Mouse (Mus musculus): ENCODE measurements around the gene Plpp3. TPM values are rescaled to one million over a fixed set of nuclear protein-coding genes. Genes with fewer than 3 reads are reported as not detected.

Plpp3 gene
- polyA plus RNA-seq, 1 experiment from 2014 or later = 67.7 TPM

DNA sequence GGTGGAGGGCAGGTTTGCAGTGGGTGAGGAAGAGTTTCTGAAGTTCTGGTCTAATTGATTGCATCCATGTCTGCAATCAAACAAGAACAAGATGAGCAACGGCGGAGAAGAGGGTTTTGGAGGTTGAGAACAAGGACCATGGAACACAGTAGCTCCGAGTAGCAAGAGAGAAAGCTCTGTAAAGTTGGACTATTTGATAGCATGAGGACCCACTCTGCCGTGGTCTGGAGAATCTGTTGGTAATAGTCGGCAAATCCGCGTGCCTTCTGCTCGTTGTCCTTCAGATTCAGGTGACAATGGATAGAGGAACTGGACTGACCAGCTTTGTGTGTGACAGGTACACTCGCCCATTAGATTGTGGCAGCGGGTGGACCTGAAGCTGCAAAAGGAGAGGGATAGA, 87.8 kb downstream of the Plpp3 start:
- Histone ChIP-seq H3K4me3 (replicated peaks; ENCODE audit: low read length) (no peak overlapping the region), H3K4me2 (ENCODE audit: low read length) (peak overlapping the region; percentile 54), H3K4me1 (replicated peaks; ENCODE audit: control insufficient read depth, insufficient read depth, low read length) (peaks cover 14% of the 10 kb centered on the region), H3K36me3 (ENCODE audit: control insufficient read depth, insufficient read depth) (no peaks in the 10 kb centered on the region), H3K27ac (ENCODE audit: low read length) (peak overlapping the region; percentile 74; the same call in 1 of the 2 replicates), H3K9ac (replicated peaks; ENCODE audit: low read depth, low read length) (peak overlapping the region; percentile 68; the same call in 1 of the 2 replicates), H3K27me3 (replicated peaks; ENCODE audit: control insufficient read depth, insufficient read depth, low read length) (no peaks in the 10 kb centered on the region), H3K9me3 (ENCODE audit: control insufficient read depth, low read length) (no peaks in the 10 kb centered on the region)
- WGBS = 67% methylated on average over 10 of the region's 10 CpGs
- ATAC-seq = no peak

GRCm38 (mm10) chr4:105245479-105245944, 88.4 kb downstream of the Plpp3 start:
- no peaks in the 10 kb centered on the region for H3K9me3 ChIP-seq (ENCODE audit: control insufficient read depth, low read length)
- peak overlapping the region; percentile 54 for H3K4me2 ChIP-seq (ENCODE audit: low read length)
- peaks cover 12% of the 10 kb centered on the region for H3K4me1 ChIP-seq (replicated peaks; ENCODE audit: control insufficient read depth, insufficient read depth, low read length)
- H3K36me3 ChIP-seq (ENCODE audit: control insufficient read depth, insufficient read depth) = no peaks in the 10 kb centered on the region
- WGBS = 2% methylated on average over 18 of the region's 18 CpGs
- peak overlapping the region; percentile 68 for H3K9ac ChIP-seq (replicated peaks; ENCODE audit: low read depth, low read length)
- peak overlapping the region; percentile 32 for H3K4me3 ChIP-seq (replicated peaks; ENCODE audit: low read length)
- H3K27me3 ChIP-seq (replicated peaks; ENCODE audit: control insufficient read depth, insufficient read depth, low read length) = no peaks in the 10 kb centered on the region
- peak; percentile 98 for ATAC-seq
- H3K27ac ChIP-seq (ENCODE audit: low read length) = peak overlapping the region; percentile 74

DNA sequence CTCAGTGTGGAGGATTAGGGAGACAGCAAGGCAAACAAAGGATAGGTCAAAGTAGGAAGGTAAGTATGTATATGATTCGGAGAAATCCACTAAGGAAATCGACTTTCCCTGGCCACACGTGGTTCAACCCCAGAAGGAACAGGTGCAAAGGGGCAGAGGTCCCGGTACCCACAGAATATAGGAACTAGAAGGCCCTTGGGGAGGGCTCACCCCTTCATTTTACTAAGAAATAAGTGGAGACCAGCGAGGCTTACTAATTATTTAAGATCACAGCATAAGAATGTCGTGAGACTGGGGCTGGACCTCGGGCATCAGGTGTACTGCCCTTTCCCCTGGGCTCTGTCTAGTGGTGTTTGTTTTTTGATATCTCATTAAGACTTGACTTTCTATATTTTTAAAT, 89.2 kb downstream of the Plpp3 start:
- 79% methylated on average over 7 of the region's 7 CpGs for WGBS
- ATAC-seq = no peak
- peaks cover 12% of the 10 kb centered on the region for H3K4me1 ChIP-seq (replicated peaks; ENCODE audit: control insufficient read depth, insufficient read depth, low read length)
- H3K27me3 ChIP-seq (replicated peaks; ENCODE audit: control insufficient read depth, insufficient read depth, low read length) = no peaks in the 10 kb centered on the region
- H3K4me2 ChIP-seq (ENCODE audit: low read length) = no peak overlapping the region
- no peak overlapping the region for H3K27ac ChIP-seq (ENCODE audit: low read length)
- H3K4me3 ChIP-seq (replicated peaks; ENCODE audit: low read length) = no peak overlapping the region
- no peak overlapping the region for H3K9ac ChIP-seq (replicated peaks; ENCODE audit: low read depth, low read length)
- no peaks in the 10 kb centered on the region for H3K9me3 ChIP-seq (ENCODE audit: control insufficient read depth, low read length)
- H3K36me3 ChIP-seq (ENCODE audit: control insufficient read depth, insufficient read depth) = no peaks in the 10 kb centered on the region

- H3K4me3 ChIP-seq (replicated peaks; ENCODE audit: low read length) = no peak overlapping the region
- peaks cover 12% of the 10 kb centered on the region for H3K4me1 ChIP-seq (replicated peaks; ENCODE audit: control insufficient read depth, insufficient read depth, low read length)
- H3K27ac ChIP-seq (ENCODE audit: low read length) = no peak overlapping the region
- 66% methylated on average over 1 of the region's 1 CpGs for WGBS
- no peaks in the 10 kb centered on the region for H3K9me3 ChIP-seq (ENCODE audit: control insufficient read depth, low read length)
- H3K4me2 ChIP-seq (ENCODE audit: low read length) = no peak overlapping the region
- H3K27me3 ChIP-seq (replicated peaks; ENCODE audit: control insufficient read depth, insufficient read depth, low read length) = no peaks in the 10 kb centered on the region
- no peaks in the 10 kb centered on the region for H3K36me3 ChIP-seq (ENCODE audit: control insufficient read depth, insufficient read depth)
- no peak for ATAC-seq
- no peak overlapping the region for H3K9ac ChIP-seq (replicated peaks; ENCODE audit: low read depth, low read length)
These were observed 91.0 kb downstream of the Plpp3 start for GRCm38 (mm10) chr4:105248161-105248560.

DNA sequence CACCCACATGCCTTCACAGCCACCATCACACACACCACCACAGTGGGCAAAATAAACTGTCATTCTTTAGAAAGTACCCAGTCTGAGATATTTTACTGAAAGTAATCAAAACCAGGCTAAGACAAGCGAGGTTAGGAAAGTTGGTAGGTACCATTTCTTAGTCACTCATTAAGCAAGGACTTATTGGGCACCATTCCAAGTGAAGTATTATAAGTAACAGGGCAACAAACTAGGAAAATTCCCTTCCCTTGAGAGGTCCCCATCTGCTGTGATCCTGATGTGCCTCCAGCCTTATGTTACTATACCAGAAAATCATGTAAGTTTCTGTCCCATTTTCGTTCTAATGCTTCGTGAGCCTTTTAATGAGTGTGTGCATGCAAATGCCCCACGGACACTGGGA, 92.1 kb downstream of the Plpp3 start:
- ATAC-seq = no peak
- Histone ChIP-seq H3K4me2 (ENCODE audit: low read length) (no peak overlapping the region), H3K4me3 (replicated peaks; ENCODE audit: low read length) (no peak overlapping the region), H3K9me3 (ENCODE audit: control insufficient read depth, low read length) (no peaks in the 10 kb centered on the region), H3K9ac (replicated peaks; ENCODE audit: low read depth, low read length) (no peak overlapping the region), H3K4me1 (replicated peaks; ENCODE audit: control insufficient read depth, insufficient read depth, low read length) (peaks cover 12% of the 10 kb centered on the region), H3K36me3 (ENCODE audit: control insufficient read depth, insufficient read depth) (no peaks in the 10 kb centered on the region), H3K27me3 (replicated peaks; ENCODE audit: control insufficient read depth, insufficient read depth, low read length) (no peaks in the 10 kb centered on the region), H3K27ac (ENCODE audit: low read length) (no peak overlapping the region)
- WGBS = 40% methylated on average over 4 of the region's 4 CpGs

- no peak overlapping the region for H3K4me3 ChIP-seq (replicated peaks; ENCODE audit: low read length)
These were observed 93.8 kb downstream of the Plpp3 start for GRCm38 (mm10) chr4:105250946-105251345.

GRCm38 (mm10) chr4:105252044-105252443, 94.9 kb downstream of the Plpp3 start:
- Histone ChIP-seq H3K4me2 (ENCODE audit: low read length) (no peak overlapping the region), H3K4me3 (replicated peaks; ENCODE audit: low read length) (no peak overlapping the region), H3K9ac (replicated peaks; ENCODE audit: low read depth, low read length) (no peak overlapping the region), H3K4me1 (replicated peaks; ENCODE audit: control insufficient read depth, insufficient read depth, low read length) (no peaks in the 10 kb centered on the region), H3K27ac (ENCODE audit: low read length) (no peak overlapping the region), H3K27me3 (replicated peaks; ENCODE audit: control insufficient read depth, insufficient read depth, low read length) (no peaks in the 10 kb centered on the region), H3K36me3 (ENCODE audit: control insufficient read depth, insufficient read depth) (no peaks in the 10 kb centered on the region), H3K9me3 (ENCODE audit: control insufficient read depth, low read length) (no peaks in the 10 kb centered on the region)
- ATAC-seq = no peak
- 71% methylated on average over 3 of the region's 3 CpGs for WGBS

More at GRCm38 (mm10) chr4:105250946-105251345, 93.8 kb downstream of the Plpp3 start:
- no peak overlapping the region for H3K27ac ChIP-seq (ENCODE audit: low read length)
- H3K9me3 ChIP-seq (ENCODE audit: control insufficient read depth, low read length) = no peaks in the 10 kb centered on the region
- H3K36me3 ChIP-seq (ENCODE audit: control insufficient read depth, insufficient read depth) = no peaks in the 10 kb centered on the region
- no peaks in the 10 kb centered on the region for H3K27me3 ChIP-seq (replicated peaks; ENCODE audit: control insufficient read depth, insufficient read depth, low read length)
- H3K9ac ChIP-seq (replicated peaks; ENCODE audit: low read depth, low read length) = no peak overlapping the region
- no peak for ATAC-seq
- no peak overlapping the region for H3K4me2 ChIP-seq (ENCODE audit: low read length)
- H3K4me1 ChIP-seq (replicated peaks; ENCODE audit: control insufficient read depth, insufficient read depth, low read length) = peaks cover 2% of the 10 kb centered on the region; the same call in 1 of the 2 replicates
- 89% methylated on average over 3 of the region's 3 CpGs for WGBS

- no peak overlapping the region for H3K27ac ChIP-seq (ENCODE audit: low read length)
- H3K27me3 ChIP-seq (replicated peaks; ENCODE audit: control insufficient read depth, insufficient read depth, low read length) = no peaks in the 10 kb centered on the region
- ATAC-seq = no peak
- no peak overlapping the region for H3K4me3 ChIP-seq (replicated peaks; ENCODE audit: low read length)
- H3K36me3 ChIP-seq (ENCODE audit: control insufficient read depth, insufficient read depth) = no peaks in the 10 kb centered on the region
- H3K4me1 ChIP-seq (replicated peaks; ENCODE audit: control insufficient read depth, insufficient read depth, low read length) = no peaks in the 10 kb centered on the region
- 85% methylated on average over 5 of the region's 5 CpGs for WGBS
- H3K4me2 ChIP-seq (ENCODE audit: low read length) = no peak overlapping the region
- H3K9ac ChIP-seq (replicated peaks; ENCODE audit: low read depth, low read length) = no peak overlapping the region
- no peaks in the 10 kb centered on the region for H3K9me3 ChIP-seq (ENCODE audit: control insufficient read depth, low read length)
These were observed 95.5 kb downstream of the Plpp3 start for GRCm38 (mm10) chr4:105252571-105253200.

DNA sequence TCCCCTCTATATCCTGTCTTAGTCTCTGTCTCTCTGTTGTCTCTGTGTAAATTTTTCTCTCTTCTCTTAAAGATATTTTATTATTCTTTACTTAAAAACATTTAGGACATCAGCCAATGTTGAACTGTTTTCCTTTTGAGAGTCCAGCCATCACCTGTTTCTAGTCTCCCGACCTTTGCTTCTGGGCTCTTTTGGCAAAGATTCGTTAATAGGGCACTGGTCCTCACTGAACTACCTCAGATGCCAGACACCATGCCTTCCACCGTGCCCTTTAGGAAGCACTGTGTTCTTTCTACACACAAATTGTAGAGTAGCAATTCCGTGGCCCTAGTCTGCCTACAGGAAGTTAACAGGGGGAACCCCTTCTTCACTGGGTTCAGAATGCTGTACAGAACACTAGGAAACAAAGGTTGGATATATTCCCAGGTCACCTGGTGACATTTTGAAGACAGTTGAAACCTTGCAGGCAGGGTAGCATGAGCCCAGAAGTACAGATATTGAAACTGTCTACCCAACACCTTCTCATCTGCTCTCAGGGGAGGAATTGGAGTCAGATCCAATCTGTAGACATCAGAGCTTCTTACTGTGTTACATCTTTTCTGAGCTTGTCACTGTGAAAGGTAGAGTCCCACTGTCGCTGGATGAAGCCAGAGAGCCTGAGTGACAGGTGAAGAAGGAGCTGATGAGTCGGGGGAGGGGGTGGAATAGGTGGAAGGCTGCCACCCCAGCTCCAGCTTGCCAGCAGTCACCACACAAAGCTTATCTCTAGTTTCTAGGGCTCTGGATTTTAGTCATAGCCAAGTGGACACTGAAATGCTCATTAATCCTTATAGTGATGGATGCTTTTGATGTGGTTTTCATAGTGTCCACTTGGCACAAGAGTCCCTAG, 96.5 kb downstream of the Plpp3 start:
- Histone ChIP-seq H3K9me3 (ENCODE audit: control insufficient read depth, low read length) (no peaks in the 10 kb centered on the region), H3K4me2 (ENCODE audit: low read length) (no peak overlapping the region), H3K9ac (replicated peaks; ENCODE audit: low read depth, low read length) (no peak overlapping the region), H3K36me3 (ENCODE audit: control insufficient read depth, insufficient read depth) (no peaks in the 10 kb centered on the region), H3K27me3 (replicated peaks; ENCODE audit: control insufficient read depth, insufficient read depth, low read length) (no peaks in the 10 kb centered on the region), H3K4me1 (replicated peaks; ENCODE audit: control insufficient read depth, insufficient read depth, low read length) (no peaks in the 10 kb centered on the region), H3K27ac (ENCODE audit: low read length) (no peak overlapping the region), H3K4me3 (replicated peaks; ENCODE audit: low read length) (no peak overlapping the region)
- no peak for ATAC-seq
- WGBS = 74% methylated on average over 6 of the region's 6 CpGs
